Mouse (Mus musculus) cerebellum, adult 2 months (tissue): ENCODE measurements at regions not wholly inside any gene's neighbourhood (a gene's known extent, or its start where the extent isn't known, plus 50 kb on each side); places are given as distances from the start of the nearest gene placed in this dataset.

Source experiments
- CTCF ChIP-seq: fragments of 200-500 bp; IDR thresholded peaks from 2 replicates; pipeline ENCODE4 v1.5.1; 2011; ENCODE audit warnings: low read depth, mild to moderate bottlenecking, control low read depth, low read length, moderate library complexity, borderline replicate concordance; ENCODE audit not compliant: insufficient read depth
- POLR2A ChIP-seq: fragments of 200-500 bp; IDR thresholded peaks from 2 replicates; pipeline ENCODE4 v1.6.1; 2011; ENCODE audit warnings: low read length, control low read depth, borderline replicate concordance; ENCODE audit not compliant: insufficient read depth

DNA sequence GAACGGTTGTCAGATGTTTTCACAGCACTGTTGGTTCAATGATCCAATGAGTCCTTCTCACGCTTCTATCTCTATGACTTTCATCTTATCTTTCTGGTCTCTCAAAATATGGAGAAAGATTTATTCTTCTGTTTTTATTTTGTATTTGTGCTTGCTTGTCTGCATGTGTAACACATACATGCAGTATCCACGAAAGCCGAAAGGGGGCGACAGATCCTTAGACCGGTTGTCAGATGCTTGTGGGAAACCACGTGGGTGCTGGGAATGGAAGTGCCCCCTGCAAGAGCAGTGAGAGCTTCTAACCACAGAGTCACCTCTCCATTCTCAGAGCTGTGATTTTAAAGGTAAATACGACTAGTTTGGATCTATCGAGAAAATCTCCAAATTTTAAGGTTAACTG lies 54.2 kb upstream of the 4931417E11Rik start:
- no peak for TF ChIP-seq CTCF
- no peak for TF ChIP-seq POLR2A
